Mouse (Mus musculus) mature B cell (primary cell): ENCODE results near the gene Hsbp1.

ENCODE experiments used
- in situ Hi-C: fragments of 300-500 bp; cut with MboI; formaldehyde crosslinking; loops from 2 replicates; pipeline ENCODE4 v1.14.3; 2019

Gene Hsbp1

GRCm38 (mm10) chr8:119386988-119387387 lies 42.7 kb downstream of the Hsbp1 start:
- in situ Hi-C loops = no loop called here

DNA sequence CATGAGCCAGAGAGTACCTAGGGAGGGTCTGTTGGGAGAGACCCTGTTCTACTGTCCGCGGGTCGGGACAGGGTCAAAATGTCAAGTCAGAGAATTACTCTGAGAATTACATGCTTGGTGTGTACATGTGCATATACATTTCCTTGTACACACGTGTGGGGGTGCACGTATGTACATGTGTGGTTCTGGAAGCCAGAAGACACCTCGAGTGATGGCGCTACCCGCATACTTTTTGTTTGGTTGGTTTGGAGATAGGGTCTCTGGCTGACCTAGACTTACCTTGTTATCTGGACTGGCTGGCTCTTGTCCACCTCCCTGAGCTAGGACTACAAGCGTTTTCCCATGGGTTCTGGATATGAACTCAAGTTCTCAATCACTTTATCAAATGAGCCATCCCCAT lies 49.8 kb downstream of the Hsbp1 start:
- in situ Hi-C loops = loop anchor here (10.0 kb wide), 1 partner anchor 211 kb away; the partner anchor contains the start of gene Taf1c

DNA sequence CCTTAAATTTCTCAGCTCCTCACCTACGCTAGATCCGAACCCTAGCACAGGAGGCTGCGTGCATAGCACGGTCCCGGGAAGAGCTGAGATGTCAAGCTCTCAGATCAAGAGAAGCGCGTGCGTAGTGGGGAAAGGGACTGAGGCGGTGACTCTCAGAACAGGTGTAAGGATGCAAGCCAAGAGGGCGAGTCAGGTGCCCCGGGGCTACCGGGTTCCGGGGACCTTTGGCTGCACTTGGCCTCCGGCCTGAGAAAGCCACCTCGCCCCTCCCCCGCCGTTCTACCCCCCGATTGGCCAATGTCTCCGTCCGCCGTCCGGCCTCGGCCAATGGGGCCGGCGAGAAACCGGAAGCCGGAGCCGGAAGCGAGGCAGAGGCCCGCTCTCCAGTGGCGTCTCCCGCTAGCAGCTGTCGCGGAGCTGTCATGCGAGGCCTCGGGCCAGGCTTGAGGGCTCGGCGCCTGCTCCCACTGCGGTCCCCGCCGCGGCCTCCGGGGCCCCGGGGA lies 50.3 kb downstream of the Hsbp1 start, which contains the start of gene Mlycd:
Gene Mlycd (plus strand): TSS at position 355 of the 503 bp plus-strand sequence.
- in situ Hi-C loops = loop anchor here (10.0 kb wide), 1 partner anchor 210 kb away; the partner anchor contains the start of gene Taf1c

DNA sequence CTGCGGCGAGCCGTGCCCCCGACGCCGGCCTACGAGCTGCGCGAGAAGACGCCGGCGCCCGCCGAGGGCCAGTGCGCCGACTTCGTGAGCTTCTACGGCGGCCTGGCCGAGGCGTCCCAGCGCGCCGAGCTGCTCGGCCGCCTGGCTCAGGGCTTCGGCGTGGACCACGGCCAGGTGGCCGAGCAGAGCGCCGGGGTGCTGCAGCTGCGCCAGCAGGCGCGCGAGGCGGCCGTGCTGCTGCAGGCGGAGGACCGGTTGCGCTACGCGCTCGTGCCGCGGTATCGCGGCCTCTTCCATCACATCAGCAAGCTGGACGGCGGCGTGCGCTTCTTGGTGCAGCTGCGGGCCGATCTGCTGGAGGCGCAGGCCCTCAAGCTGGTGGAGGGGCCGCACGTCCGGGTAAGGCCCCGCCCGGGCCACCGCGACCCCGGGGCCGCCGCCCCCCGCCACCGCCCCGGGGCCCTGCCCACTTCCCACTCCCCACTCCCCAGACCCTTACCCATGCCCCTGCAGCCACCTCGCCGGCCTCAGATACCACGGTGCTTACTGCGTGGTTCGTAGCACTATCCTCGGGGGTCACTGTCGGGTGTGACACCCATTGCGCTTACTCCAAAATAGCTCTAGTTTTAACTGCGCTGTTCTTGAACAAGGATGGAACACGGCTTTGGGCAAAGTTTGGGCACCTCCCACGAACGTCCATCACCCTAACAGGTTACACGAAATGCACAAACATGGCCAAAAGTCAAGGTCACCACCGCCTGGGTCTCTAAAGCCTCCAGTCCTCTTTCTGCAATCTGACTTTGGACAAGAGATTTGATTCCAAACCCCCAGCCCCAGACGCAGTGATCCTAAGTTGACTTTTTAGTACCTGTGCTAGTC lies 51.0 kb downstream of the Hsbp1 start:
- in situ Hi-C loops = loop anchor here (10.0 kb wide), 1 partner anchor 209 kb away; the partner anchor contains the start of gene Taf1c
